In the genomic region with DNA sequence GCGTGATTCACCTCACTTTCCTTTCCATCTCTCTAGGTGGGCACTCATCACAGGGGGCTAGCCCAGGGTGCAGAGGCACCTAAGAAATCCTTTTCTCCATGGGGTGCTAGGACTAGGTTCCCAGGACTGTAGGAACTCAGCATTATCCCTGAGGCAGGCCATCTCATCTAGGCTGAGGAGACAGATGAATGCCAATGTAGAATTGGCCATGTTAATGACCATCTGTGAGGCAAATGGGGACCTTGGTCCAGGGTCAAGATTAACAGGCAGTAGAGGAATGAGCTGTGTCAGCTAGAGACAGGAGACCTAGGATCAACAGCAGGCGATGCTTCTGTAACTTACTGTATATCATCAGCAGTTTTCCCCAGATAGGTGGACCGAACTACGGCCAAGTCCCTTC, we compare ENCODE assay signal across 8 mouse cellular contexts. TPM values are rescaled to one million over a fixed set of nuclear protein-coding genes. Genes with fewer than 3 reads are reported as not detected.
DNase-seq lines count a peak whose midpoint lies in the region; ATAC-seq and TF ChIP-seq lines count a peak whose summit lies in the region.

No protein-coding gene starts in this region.

- H3K4me1 ChIP-seq in midbrain, embryonic 10.5 days, result peaks cover 37% of the 10 kb centered on the region
- H3K4me1 ChIP-seq in midbrain, embryonic 11.5 days (ENCODE audit: control insufficient read depth, insufficient read depth, low read length), result peaks cover 13% of the 10 kb centered on the region
- peaks cover 13% of the 10 kb centered on the region; the same call in 1 of the 2 replicates for H3K4me1 ChIP-seq in kidney, postnatal 0 days (replicated peaks; ENCODE audit: insufficient read depth, low read length)
- H3K4me1 ChIP-seq in stomach, embryonic 16.5 days (ENCODE audit: control insufficient read depth, insufficient read depth, low read length), result peaks cover 22% of the 10 kb centered on the region

- H3K9me3 ChIP-seq in midbrain, embryonic 10.5 days (replicated peaks), result no peaks in the 10 kb centered on the region
- no peaks in the 10 kb centered on the region for H3K9me3 ChIP-seq in midbrain, embryonic 11.5 days (ENCODE audit: control insufficient read depth, low read length)
- H3K9me3 ChIP-seq in kidney, postnatal 0 days (replicated peaks; ENCODE audit: low read length), result no peaks in the 10 kb centered on the region
- no peaks in the 10 kb centered on the region for H3K9me3 ChIP-seq in stomach, embryonic 16.5 days (replicated peaks; ENCODE audit: control insufficient read depth, low read length)

- no peak for DNase-seq in cerebellum, postnatal 4 days (ENCODE audit: low spot score in 2 of 2)
- DNase-seq in midbrain, embryonic 10.5 days (ENCODE audit: low spot score), result no peak
- DNase-seq in midbrain, embryonic 11.5 days (ENCODE audit: low spot score, missing footprints), result no peak
- DNase-seq in kidney, postnatal 0 days (ENCODE audit: low spot score), result no peak
- no peak for DNase-seq in layer of hippocampus, postnatal 10 days (ENCODE audit: low spot score in 2 of 2)
- DNase-seq in urinary bladder, postnatal 10 days (ENCODE audit: low spot score), result no peak

- H3K4me3 ChIP-seq in midbrain, embryonic 10.5 days, result peak overlapping the region; percentile 76; the same call in 1 of the 2 replicates
- no peak overlapping the region for H3K4me3 ChIP-seq in midbrain, embryonic 11.5 days (ENCODE audit: low read depth, low read length)
- H3K4me3 ChIP-seq in kidney, postnatal 0 days (replicated peaks; ENCODE audit: low read depth, low read length), result peak overlapping the region; percentile 68; the same call in 1 of the 2 replicates
- peak overlapping the region; percentile 73; the same call in 1 of the 2 replicates for H3K4me3 ChIP-seq in stomach, embryonic 16.5 days (replicated peaks; ENCODE audit: low read length)

- H3K4me2 ChIP-seq in midbrain, embryonic 11.5 days, result no peak overlapping the region
- H3K4me2 ChIP-seq in kidney, postnatal 0 days (ENCODE audit: low read length), result peak overlapping the region; percentile 82
- H3K4me2 ChIP-seq in stomach, embryonic 16.5 days (ENCODE audit: low read depth, low read length), result peak overlapping the region; percentile 83

- ATAC-seq in cerebellum, adult (ENCODE audit: insufficient number of reproducible peaks, low FRiP score, low TSS enrichment), result peak; percentile 28; the same call in 1 of the 2 replicates
- no peak for ATAC-seq in midbrain, embryonic 11.5 days (ENCODE audit: low FRiP score)
- no peak for ATAC-seq in kidney, postnatal 0 days (replicated peaks; ENCODE audit: low FRiP score, low read depth)
- ATAC-seq in stomach, embryonic 16.5 days (ENCODE audit: insufficient read depth, low FRiP score), result no peak

- H3K27ac ChIP-seq in midbrain, embryonic 10.5 days (replicated peaks), result no peak overlapping the region
- no peak overlapping the region for H3K27ac ChIP-seq in midbrain, embryonic 11.5 days (ENCODE audit: low read depth, low read length)
- peak overlapping the region; percentile 90 for H3K27ac ChIP-seq in kidney, postnatal 0 days
- 0 out of 2 replicates have a peak overlapping the region, but pooled peaks have one; percentile 61 for H3K27ac ChIP-seq in stomach, embryonic 16.5 days (ENCODE audit: low read length)

- H3K9ac ChIP-seq in midbrain, embryonic 11.5 days (ENCODE audit: low read length), result no peak overlapping the region
- 0 out of 2 replicates have a peak overlapping the region, but pooled peaks have one; percentile 80 for H3K9ac ChIP-seq in kidney, postnatal 0 days (ENCODE audit: low read depth, low read length)
- H3K9ac ChIP-seq in stomach, embryonic 16.5 days (ENCODE audit: low read length), result peak overlapping the region; percentile 75

- H3K36me3 ChIP-seq in midbrain, embryonic 10.5 days, result no peaks in the 10 kb centered on the region
- H3K36me3 ChIP-seq in midbrain, embryonic 11.5 days (ENCODE audit: control insufficient read depth, insufficient read depth, low read length), result no peaks in the 10 kb centered on the region
- H3K36me3 ChIP-seq in kidney, postnatal 0 days (ENCODE audit: insufficient read depth, low read length), result peaks cover 9% of the 10 kb centered on the region; the same call in 1 of the 2 replicates
- H3K36me3 ChIP-seq in stomach, embryonic 16.5 days (ENCODE audit: control insufficient read depth, insufficient read depth, low read length), result no peaks in the 10 kb centered on the region

- TF ChIP-seq CTCF in kidney, postnatal 0 days (IDR thresholded peaks at IDR 0.05; ENCODE audit: low read depth), result no peak

- WGBS in midbrain, embryonic 10.5 days, result 89% methylated on average over 4 of the region's 4 CpGs
- WGBS in midbrain, embryonic 11.5 days, result 87% methylated on average over 4 of the region's 4 CpGs
- WGBS in kidney, postnatal 0 days, result 71% methylated on average over 4 of the region's 4 CpGs
- 80% methylated on average over 4 of the region's 4 CpGs for WGBS in stomach, embryonic 16.5 days

- H3K27me3 ChIP-seq in midbrain, embryonic 10.5 days (ENCODE audit: low read depth, poor library complexity, severe bottlenecking), result peaks cover 27% of the 10 kb centered on the region
- H3K27me3 ChIP-seq in midbrain, embryonic 11.5 days (ENCODE audit: control insufficient read depth, insufficient read depth, low read length), result no peaks in the 10 kb centered on the region; the same call in 1 of the 2 replicates
- H3K27me3 ChIP-seq in kidney, postnatal 0 days (ENCODE audit: insufficient read depth, low read length), result no peaks in the 10 kb centered on the region
- no peaks in the 10 kb centered on the region for H3K27me3 ChIP-seq in stomach, embryonic 16.5 days (ENCODE audit: control insufficient read depth, insufficient read depth, low read length)

RNA-seq across cellular contexts. Expression of a gene that starts 1.4 kb away (rescaled TPM):
- 9.7 and 15.3 TPM in 2 replicates for polyA plus RNA-seq in midbrain, embryonic 10.5 days (2016; fragmentation: Nextera tagmentation; extraction: Ambion mirVana)
- 12.6 and 13.3 TPM in 2 replicates for polyA plus RNA-seq in midbrain, embryonic 11.5 days (2014; fragmentation: Nextera tagmentation; extraction: Ambion mirVana)
- 94.5 and 94.7 TPM in 2 replicates for polyA plus RNA-seq in kidney, postnatal 0 days (2015; fragmentation: Nextera tagmentation; extraction: Ambion mirVana)
- 37.9 and 39.3 TPM in 2 replicates for polyA plus RNA-seq in stomach, embryonic 16.5 days (2015; fragmentation: Nextera tagmentation; extraction: Ambion mirVana)
- total RNA-seq in layer of hippocampus, postnatal 10 days (2021), result 10 to 100 TPM; 48.9 to 49.7 TPM

RNA-seq across cellular contexts. Expression of a gene that starts 30.1 kb away (rescaled TPM):
- 40.8 and 58.6 TPM in 2 replicates for polyA plus RNA-seq in midbrain, embryonic 10.5 days (2016; fragmentation: Nextera tagmentation; extraction: Ambion mirVana)
- 47.3 and 47.8 TPM in 2 replicates for polyA plus RNA-seq in midbrain, embryonic 11.5 days (2014; fragmentation: Nextera tagmentation; extraction: Ambion mirVana)
- 13.1 and 14.5 TPM in 2 replicates for polyA plus RNA-seq in kidney, postnatal 0 days (2015; fragmentation: Nextera tagmentation; extraction: Ambion mirVana)
- polyA plus RNA-seq in stomach, embryonic 16.5 days (2015; fragmentation: Nextera tagmentation; extraction: Ambion mirVana), result 14.7 and 15.9 TPM in 2 replicates
- total RNA-seq in layer of hippocampus, postnatal 10 days (2021), result 100 to 1,000 TPM; 107 TPM

RNA-seq across cellular contexts. Expression of a gene that starts 36.8 kb away (rescaled TPM):
- 5.1 and 5.4 TPM in 2 replicates for polyA plus RNA-seq in midbrain, embryonic 10.5 days (2016; fragmentation: Nextera tagmentation; extraction: Ambion mirVana)
- 2.9 and 3.0 TPM in 2 replicates for polyA plus RNA-seq in midbrain, embryonic 11.5 days (2014; fragmentation: Nextera tagmentation; extraction: Ambion mirVana)
- 24.4 and 26.1 TPM in 2 replicates for polyA plus RNA-seq in kidney, postnatal 0 days (2015; fragmentation: Nextera tagmentation; extraction: Ambion mirVana)
- polyA plus RNA-seq in stomach, embryonic 16.5 days (2015; fragmentation: Nextera tagmentation; extraction: Ambion mirVana), result 19.4 and 19.9 TPM in 2 replicates
- total RNA-seq in layer of hippocampus, postnatal 10 days (2021), result 10 to 100 TPM; 16.4 to 18.9 TPM

RNA-seq across cellular contexts. Expression of a gene that starts 48.9 kb away (rescaled TPM):
- 8.6 and 9.0 TPM in 2 replicates for polyA plus RNA-seq in midbrain, embryonic 10.5 days (2016; fragmentation: Nextera tagmentation; extraction: Ambion mirVana)
- 10.5 and 12.4 TPM in 2 replicates for polyA plus RNA-seq in midbrain, embryonic 11.5 days (2014; fragmentation: Nextera tagmentation; extraction: Ambion mirVana)
- polyA plus RNA-seq in kidney, postnatal 0 days (2015; fragmentation: Nextera tagmentation; extraction: Ambion mirVana), result 10.3 and 10.6 TPM in 2 replicates
- polyA plus RNA-seq in stomach, embryonic 16.5 days (2015; fragmentation: Nextera tagmentation; extraction: Ambion mirVana), result 6.6 and 8.0 TPM in 2 replicates
- total RNA-seq in layer of hippocampus, postnatal 10 days (2021), result 100 to 1,000 TPM; 501 TPM

Comparison
In these comparisons a context has a peak if more than half of its experiments do, and no peak if none do; other contexts are left out.
1. H3K27ac ChIP-seq: peak in kidney, postnatal 0 days (single experiment) and stomach, embryonic 16.5 days (single experiment); none in midbrain, embryonic 10.5 days (single experiment) and midbrain, embryonic 11.5 days (single experiment).